Mouse (Mus musculus) frontal cortex, postnatal 14 days (tissue): ENCODE measurements around the gene Mmrn2.
"Not testable (repeated sequence)": the region's sequence is repeated elsewhere in the genome, so short reads cannot be mapped to it uniquely, and the experiment has no call there.

Experiments used
- DNase-seq, 2 experiments: peaks; one replicate each; pipeline ENCODE4 v3.0.0; 2022; ENCODE audit warnings: low spot score in 2 of 2

The Mmrn2 gene

GRCm38 (mm10) chr14:34401135-34401534, 25.9 kb downstream of the Mmrn2 start:
- DNase-seq: peak in 1 of 2 experiments; percentile 53

- DNase-seq: no peak
Observed at GRCm38 (mm10) chr14:34402871-34403270, 27.6 kb downstream of the Mmrn2 start.

- DNase-seq: no peak
Observed at GRCm38 (mm10) chr14:34403424-34403823, 28.2 kb downstream of the Mmrn2 start.

- no peak for DNase-seq
Observed at GRCm38 (mm10) chr14:34410716-34411115, 35.5 kb downstream of the Mmrn2 start.

GRCm38 (mm10) chr14:34412164-34412896, 37.1 kb downstream of the Mmrn2 start:
- DNase-seq: no peak

- DNase-seq: not testable (repeated sequence)
Observed at GRCm38 (mm10) chr14:34416946-34417345, 41.7 kb downstream of the Mmrn2 start.

GRCm38 (mm10) chr14:34417501-34417900, 42.2 kb downstream of the Mmrn2 start:
- no peak for DNase-seq

GRCm38 (mm10) chr14:34421078-34421477, 45.8 kb downstream of the Mmrn2 start:
- DNase-seq: no peak

GRCm38 (mm10) chr14:34428274-34428673, 53.0 kb downstream of the Mmrn2 start:
- no peak for DNase-seq

- no peak for DNase-seq
Observed at GRCm38 (mm10) chr14:34429069-34429468, 53.8 kb downstream of the Mmrn2 start.

GRCm38 (mm10) chr14:34440526-34441066, 65.3 kb downstream of the Mmrn2 start:
- DNase-seq: no peak

GRCm38 (mm10) chr14:34442531-34442930, 67.3 kb downstream of the Mmrn2 start:
- no peak for DNase-seq

- no peak for DNase-seq
Observed at GRCm38 (mm10) chr14:34444368-34444767, 69.1 kb downstream of the Mmrn2 start.

- no peak for DNase-seq
Observed at GRCm38 (mm10) chr14:34444924-34445323, 69.7 kb downstream of the Mmrn2 start.

GRCm38 (mm10) chr14:34445348-34445747, 70.1 kb downstream of the Mmrn2 start:
- DNase-seq: no peak

- DNase-seq: no peak
Observed at GRCm38 (mm10) chr14:34446624-34447023, 71.4 kb downstream of the Mmrn2 start.

- no peak for DNase-seq
Observed at GRCm38 (mm10) chr14:34447659-34448058, 72.4 kb downstream of the Mmrn2 start.

GRCm38 (mm10) chr14:34448398-34448797, 73.1 kb downstream of the Mmrn2 start:
- no peak for DNase-seq

- DNase-seq: no peak
Observed at GRCm38 (mm10) chr14:34449807-34450206, 74.5 kb downstream of the Mmrn2 start.

- no peak for DNase-seq
Observed at GRCm38 (mm10) chr14:34450451-34450850, 75.2 kb downstream of the Mmrn2 start.

- no peak for DNase-seq
Observed at GRCm38 (mm10) chr14:34451872-34452271, 76.6 kb downstream of the Mmrn2 start.

GRCm38 (mm10) chr14:34453648-34454047, 78.4 kb downstream of the Mmrn2 start:
- no peak for DNase-seq
